Comparison of ENCODE assay signal across 31 mouse cellular contexts in the genomic region with DNA sequence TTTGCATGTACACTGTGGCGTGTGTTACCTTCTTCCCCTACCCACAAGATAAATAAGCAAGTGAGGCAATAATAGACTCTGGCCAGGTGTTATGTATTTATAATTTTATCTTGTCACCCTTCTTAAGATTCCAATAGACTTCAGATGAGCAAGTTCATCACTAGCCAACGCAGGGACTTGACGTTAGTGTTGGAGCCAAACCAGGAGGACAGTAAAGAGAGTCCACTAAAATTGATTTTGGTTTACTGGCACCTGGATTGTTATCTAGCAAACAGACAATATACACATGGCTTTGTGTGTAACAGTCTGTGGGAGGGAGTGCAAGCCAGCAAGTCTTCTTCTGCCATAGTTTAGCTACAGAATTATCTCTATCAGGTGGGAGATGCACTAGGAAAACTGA.
"Had no signal": no experiment of that assay in that cellular context is flagged by ENCODE, and none has a peak within 500 bp of the region (broad histone marks: within the 10 kb centered on the region; RNA-seq: fewer than 3 reads in every experiment).

No protein-coding gene starts in this region.

- H3K4me3 ChIP-seq: left cerebral cortex, adult 2 months; limb, embryonic 10.5 days; limb, embryonic 12.5 days; limb, embryonic 13.5 days; limb, embryonic 15.5 days; liver, embryonic 12.5 days; liver, embryonic 13.5 days; liver, embryonic 15.5 days; lung, embryonic 15.5 days; megakaryocyte, embryonic 14.5 days; midbrain, embryonic 10.5 days; midbrain, embryonic 12.5 days; midbrain, embryonic 15.5 days; myocyte; neural tube, embryonic 12.5 days had no signal

- ATAC-seq: liver, embryonic 12.5 days; liver, postnatal 0 days; lung, postnatal 0 days; midbrain, embryonic 15.5 days; midbrain, embryonic 16.5 days had no signal

- DNase-seq: left cerebral cortex, postnatal 4 days; liver; liver, embryonic 13.5 days; liver, postnatal 0 days; lung, adult 18-20 months; lung, adult 2 months; lung, embryonic 14.5 days; lung, postnatal 10 days; lung, postnatal 14 days; lung, postnatal 36 days; lung, postnatal 4 days; midbrain, embryonic 14.5 days had no signal

- H3K9me3 ChIP-seq: limb, embryonic 10.5 days; limb, embryonic 12.5 days; limb, embryonic 13.5 days; limb, embryonic 15.5 days; liver, embryonic 12.5 days; liver, embryonic 13.5 days; liver, embryonic 15.5 days; lung, embryonic 15.5 days; megakaryocyte, embryonic 14.5 days; midbrain, embryonic 10.5 days; midbrain, embryonic 12.5 days; midbrain, embryonic 15.5 days; neural tube, embryonic 12.5 days had no signal

- H3K27me3 ChIP-seq: limb, embryonic 12.5 days; limb, embryonic 13.5 days; limb, embryonic 15.5 days; liver, embryonic 12.5 days; liver, embryonic 13.5 days; liver, embryonic 15.5 days; lung, embryonic 15.5 days; megakaryocyte, embryonic 14.5 days; midbrain, embryonic 15.5 days; neural tube, embryonic 12.5 days had no signal

- H3K36me3 ChIP-seq: limb, embryonic 10.5 days; limb, embryonic 12.5 days; limb, embryonic 13.5 days; limb, embryonic 15.5 days; liver, embryonic 12.5 days; liver, embryonic 13.5 days; liver, embryonic 15.5 days; lung, embryonic 15.5 days; midbrain, embryonic 10.5 days; midbrain, embryonic 12.5 days; midbrain, embryonic 15.5 days; neural tube, embryonic 12.5 days had no signal

- H3K9ac ChIP-seq: limb, embryonic 12.5 days; limb, embryonic 13.5 days; limb, embryonic 15.5 days; liver, embryonic 12.5 days; liver, embryonic 13.5 days; liver, embryonic 14.5 days; liver, embryonic 15.5 days; liver, postnatal 0 days; lung, embryonic 14.5 days; lung, embryonic 15.5 days; midbrain, embryonic 12.5 days; midbrain, embryonic 15.5 days; neural tube, embryonic 12.5 days had no signal

- H3K4me1 ChIP-seq: liver, embryonic 15.5 days; megakaryocyte, embryonic 14.5 days had no signal

- H3K27ac ChIP-seq: left cerebral cortex, adult 2 months; limb, embryonic 10.5 days; limb, embryonic 12.5 days; limb, embryonic 13.5 days; limb, embryonic 15.5 days; liver, embryonic 12.5 days; liver, embryonic 13.5 days; liver, embryonic 14.5 days; liver, embryonic 15.5 days; lung, embryonic 15.5 days; macrophage; midbrain, embryonic 10.5 days; midbrain, embryonic 12.5 days; midbrain, embryonic 15.5 days; neural tube, embryonic 12.5 days had no signal

- H3K4me2 ChIP-seq: limb, embryonic 12.5 days; limb, embryonic 13.5 days; limb, embryonic 15.5 days; liver, embryonic 11.5 days; liver, embryonic 12.5 days; liver, embryonic 13.5 days; liver, embryonic 15.5 days; lung, embryonic 14.5 days; lung, embryonic 15.5 days; midbrain, embryonic 12.5 days; midbrain, embryonic 15.5 days; neural tube, embryonic 12.5 days had no signal
